Mouse (Mus musculus) embryonic fibroblast, embryonic 13.5 days (primary cell): Measurements from ENCODE around the gene Txndc8.
A peak's percentile ranks its signal among the peaks of the same experiment; 100 is the strongest.

Experiments used
- CTCF ChIP-seq: IDR thresholded peaks from 2 replicates; pipeline ENCODE4 v1.5.1; 2011; ENCODE audit warnings: mild to moderate bottlenecking, control low read depth, low read length, moderate library complexity, borderline replicate concordance; ENCODE audit not compliant: insufficient read depth
- POLR2A ChIP-seq: IDR thresholded peaks from 2 replicates; pipeline ENCODE4 v1.6.1; 2011; ENCODE audit warnings: low read depth, mild to moderate bottlenecking, control low read depth, low read length, moderate library complexity

DNA sequence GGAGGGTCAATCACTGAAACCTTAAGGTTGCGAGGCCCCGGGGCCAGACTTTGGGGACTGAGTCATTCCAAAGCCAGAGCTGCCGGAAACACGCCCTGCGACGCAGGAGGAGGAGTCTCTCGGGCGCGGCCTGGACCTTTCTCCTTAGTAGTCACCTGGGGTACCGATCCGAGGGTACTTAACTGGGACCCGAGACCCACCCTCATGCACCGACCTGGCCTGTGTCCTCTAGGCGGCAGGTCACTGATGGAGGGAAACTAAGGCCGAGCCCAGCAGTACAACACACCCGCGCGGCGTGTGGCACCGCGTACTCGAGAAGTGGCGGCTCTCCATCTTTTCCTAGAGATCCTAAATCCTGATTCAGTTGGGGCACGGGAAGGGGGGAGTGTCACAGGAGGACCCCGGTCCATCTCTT is 53.4 kb downstream of the Txndc8 start:
- TF ChIP-seq POLR2A (peak; percentile 63), CTCF (no peak)
